ENCODE assay signal across 20 mouse cellular contexts in the genomic region with DNA sequence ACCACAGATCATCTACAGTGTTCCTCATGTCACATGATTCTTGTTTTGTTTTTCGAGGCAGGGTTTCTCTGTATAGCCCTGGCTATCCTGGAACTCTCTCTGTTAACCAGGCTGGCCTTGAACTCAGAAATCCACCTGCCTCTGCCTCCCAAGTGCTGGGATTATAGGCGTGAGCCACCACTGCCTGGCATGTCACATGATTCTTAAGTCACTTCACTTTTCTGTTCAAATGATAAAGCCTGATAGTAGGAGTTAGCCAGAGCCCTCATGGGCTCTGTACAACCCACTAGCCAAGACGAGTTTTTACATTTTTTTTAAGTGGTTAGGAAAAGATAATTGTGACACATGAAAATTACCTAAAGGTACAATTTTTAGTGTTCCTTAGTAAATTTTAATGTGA. TPM values are rescaled to one million over a fixed set of nuclear protein-coding genes. Genes with fewer than 3 reads are reported as not detected.
DNase-seq lines count a peak whose midpoint lies in the region; ATAC-seq and TF ChIP-seq lines count a peak whose summit lies in the region.
"Had no signal": no experiment of that assay in that cellular context is flagged by ENCODE, and none has a peak within 500 bp of the region (broad histone marks: within the 10 kb centered on the region; RNA-seq: fewer than 3 reads in every experiment).

No protein-coding gene starts in this region.

- peak overlapping the region in 1 of 2 experiments; percentile 0; a peak in 1 of 4 replicates for H3K4me3 ChIP-seq in MEL (ENCODE audit: control insufficient read depth in 1 of 2, insufficient read depth in 1 of 2, low read depth in 2 of 2, low read length in 2 of 2)
- H3K4me3 ChIP-seq in liver, embryonic 12.5 days, result no peak overlapping the region
- H3K4me3 ChIP-seq in midbrain, embryonic 16.5 days (ENCODE audit: low read depth, low read length), result no peak overlapping the region
- H3K4me3 ChIP-seq: heart, embryonic 12.5 days; hindbrain, embryonic 12.5 days; limb, embryonic 12.5 days had no signal

- H3K4me1 ChIP-seq in MEL (ENCODE audit: control insufficient read depth in 1 of 2, insufficient read depth in 2 of 2, low read length in 2 of 2), result peaks cover 10 to 19% of the 10 kb centered on the region in 2 experiments
- peaks cover 27% of the 10 kb centered on the region for H3K4me1 ChIP-seq in liver, embryonic 12.5 days
- H3K4me1 ChIP-seq in midbrain, embryonic 16.5 days (ENCODE audit: control insufficient read depth, insufficient read depth, low read length), result 0 out of 2 replicates have a peak, but pooled peaks cover 3% of the 10 kb centered on the region
- H3K4me1 ChIP-seq: limb, embryonic 12.5 days had no signal

- TF ChIP-seq POLR2A in MEL (IDR thresholded peaks at IDR 0.05; ENCODE audit: control insufficient read depth in 1 of 2, insufficient read depth in 1 of 2, low read depth in 1 of 2, low read length in 2 of 2, poor library complexity in 1 of 2), result no peak

- TF ChIP-seq EP300 in MEL (IDR thresholded peaks at IDR 0.05; ENCODE audit: low read depth in 1 of 2, low read length in 2 of 2), result no peak

- no peak for TF ChIP-seq RAD21 in MEL (IDR thresholded peaks at IDR 0.05; ENCODE audit: low read depth, low read length)

- no peak overlapping the region for H3K4me2 ChIP-seq in liver, embryonic 12.5 days
- no peak overlapping the region for H3K4me2 ChIP-seq in midbrain, embryonic 16.5 days (ENCODE audit: low read length)
- H3K4me2 ChIP-seq: heart, embryonic 12.5 days; hindbrain, embryonic 12.5 days; limb, embryonic 12.5 days; midbrain, embryonic 11.5 days had no signal

- H3K9me3 ChIP-seq in MEL (replicated peaks; ENCODE audit: insufficient read depth, low read length), result no peaks in the 10 kb centered on the region
- H3K9me3 ChIP-seq in liver, embryonic 12.5 days (replicated peaks), result no peaks in the 10 kb centered on the region
- no peaks in the 10 kb centered on the region for H3K9me3 ChIP-seq in midbrain, embryonic 16.5 days (replicated peaks; ENCODE audit: control insufficient read depth, low read length, poor library complexity, severe bottlenecking)
- H3K9me3 ChIP-seq: heart, embryonic 12.5 days; hindbrain, embryonic 12.5 days; limb, embryonic 12.5 days had no signal

- H3K36me3 ChIP-seq in MEL (ENCODE audit: control insufficient read depth in 1 of 2, insufficient read depth in 2 of 2, low read length in 2 of 2), result peaks cover 0 to 17% of the 10 kb centered on the region in 2 experiments; a peak in 2 of 4 replicates
- H3K36me3 ChIP-seq in liver, embryonic 12.5 days, result no peaks in the 10 kb centered on the region
- H3K36me3 ChIP-seq in midbrain, embryonic 16.5 days (ENCODE audit: control insufficient read depth, insufficient read depth, low read length), result no peaks in the 10 kb centered on the region
- H3K36me3 ChIP-seq: heart, embryonic 12.5 days; hindbrain, embryonic 12.5 days; limb, embryonic 12.5 days had no signal

- peak; percentile 56 for DNase-seq in heart, adult 11 months
- DNase-seq in heart, adult 9 months (ENCODE audit: low spot score in 2 of 2), result no peak
- DNase-seq in MEL (ENCODE audit: low read depth, low spot score), result peak; percentile 62
- DNase-seq in adrenal gland, adult 18-20 months (ENCODE audit: low spot score in 2 of 2), result no peak
- DNase-seq in cerebellum, adult 9-10 months, result no peak
- DNase-seq: cerebellum, adult 8-10 months; heart, postnatal 14 days; lung, postnatal 4 days; retina, postnatal 1 day; thymus, postnatal 25 days had no signal

- ATAC-seq in liver, embryonic 12.5 days, result peak; percentile 66; the same call in 1 of the 2 replicates
- peak; percentile 59 for ATAC-seq in megakaryocyte-erythroid progenitor cell, adult 5-6 weeks (replicated peaks; ENCODE audit: low FRiP score, low TSS enrichment, poor library complexity, severe bottlenecking)
- no peak for ATAC-seq in midbrain, embryonic 16.5 days
- ATAC-seq: CD4-positive, CD25-positive, alpha-beta regulatory T cell, adult 4 months; forebrain, embryonic 16.5 days had no signal

- 40% methylated on average over 3 of the region's 3 CpGs for WGBS in liver, embryonic 12.5 days (ENCODE audit: insufficient replicate concordance)
- WGBS in midbrain, embryonic 16.5 days, result 79% methylated on average over 3 of the region's 3 CpGs

- H3K79me2 ChIP-seq in MEL (ENCODE audit: control insufficient read depth, insufficient read depth, low read length, poor library complexity), result no peaks in the 10 kb centered on the region

- H3K27ac ChIP-seq in MEL (ENCODE audit: control insufficient read depth, low read depth, low read length), result peak overlapping the region; percentile 46
- H3K27ac ChIP-seq in liver, embryonic 12.5 days, result peak overlapping the region; percentile 73
- H3K27ac ChIP-seq in midbrain, embryonic 16.5 days (ENCODE audit: low read length), result no peak overlapping the region
- H3K27ac ChIP-seq: hindbrain, embryonic 12.5 days; limb, embryonic 12.5 days had no signal

- no peak for TF ChIP-seq CTCF in MEL (IDR thresholded peaks at IDR 0.05 in 2 of 3, conservative IDR thresholded peaks at IDR 0.05 in 1 of 3; ENCODE audit: control insufficient read depth in 1 of 3, insufficient read depth in 1 of 3, low read depth in 2 of 3, low read length in 3 of 3, poor library complexity in 1 of 3, severe bottlenecking in 1 of 3)

- peak overlapping the region; percentile 14; the same call in 1 of the 2 replicates for H3K9ac ChIP-seq in MEL (ENCODE audit: control insufficient read depth, low read depth, low read length, poor library complexity, severe bottlenecking)
- no peak overlapping the region for H3K9ac ChIP-seq in liver, embryonic 12.5 days
- H3K9ac ChIP-seq in midbrain, embryonic 16.5 days (ENCODE audit: low read depth, low read length), result no peak overlapping the region
- H3K9ac ChIP-seq: heart, embryonic 12.5 days; hindbrain, embryonic 12.5 days; limb, embryonic 12.5 days had no signal

- no peaks in the 10 kb centered on the region; a peak in 2 of 4 replicates for H3K27me3 ChIP-seq in MEL (ENCODE audit: control insufficient read depth in 1 of 2, insufficient read depth in 2 of 2, low read length in 2 of 2)
- H3K27me3 ChIP-seq in liver, embryonic 12.5 days (replicated peaks), result peaks cover 29% of the 10 kb centered on the region
- no peaks in the 10 kb centered on the region for H3K27me3 ChIP-seq in midbrain, embryonic 16.5 days (ENCODE audit: control insufficient read depth, insufficient read depth, low read depth, low read length)
- H3K27me3 ChIP-seq: heart, embryonic 12.5 days had no signal

TF ChIP-seq in MEL, 35 proteins besides CTCF, POLR2A, EP300 and RAD21:
- no peak for TF ChIP-seq CHD2 (IDR thresholded peaks at IDR 0.05; ENCODE audit: low read length)
- peak; percentile 83 for TF ChIP-seq USF1 (IDR thresholded peaks at IDR 0.05; ENCODE audit: low read depth, low read length)
- TF ChIP-seq TBP (IDR thresholded peaks at IDR 0.05; ENCODE audit: low read depth, low read length), result 0 out of 2 replicates have a peak, but pooled peaks have one; percentile 55
- peak; percentile 7; the same call in 1 of the 2 replicates for TF ChIP-seq ZNF384 (IDR thresholded peaks at IDR 0.05; ENCODE audit: low read depth, low read length)

RNA-seq across cellular contexts. Expression of gene Siah1a, which starts 12.9 kb away (rescaled TPM):
- 8.3 and 8.9 TPM in 2 replicates for total RNA-seq in MEL (2012; rRNA removed)
- 10 to 100 TPM in 1 of 2 experiments, not detected in 1; 12.2 TPM for polyA plus RNA-seq in MEL (2012; ENCODE audit: insufficient read depth in 1 of 2, insufficient read length in 2 of 2, low read depth in 1 of 2, low replicate concordance in 2 of 2, missing spikeins in 1 of 2)
- polyA plus RNA-seq in liver, embryonic 12.5 days (2016; fragmentation: Nextera tagmentation; extraction: Ambion mirVana), result 20.3 and 21.3 TPM in 2 replicates
- 17.6 and 20.8 TPM in 2 replicates for total RNA-seq in megakaryocyte-erythroid progenitor cell, adult 5-6 weeks (2014; fragmentation: Nextera tagmentation)
- 24.7 and 32.5 TPM in 2 replicates for total RNA-seq in megakaryocyte-erythroid progenitor cell, adult 5-6 weeks (2017)
- total RNA-seq in adrenal gland, adult 18-20 months (2021), result 10 to 100 TPM; 16.9 to 17.4 TPM
- polyA plus RNA-seq in midbrain, embryonic 16.5 days (2015; fragmentation: Nextera tagmentation; extraction: Ambion mirVana), result 71.9 and 79.0 TPM in 2 replicates

RNA-seq across cellular contexts. Expression of gene Gm10638, which starts 13.2 kb away (rescaled TPM):
- 0.20 and 0.23 TPM in 2 replicates for total RNA-seq in MEL (2012; rRNA removed)
- under 1 TPM in 1 of 2 experiments, not detected in 1; 0.52 TPM for polyA plus RNA-seq in MEL (2012; ENCODE audit: insufficient read depth in 1 of 2, insufficient read length in 2 of 2, low read depth in 1 of 2, low replicate concordance in 2 of 2, missing spikeins in 1 of 2)
- 1.8 and 2.8 TPM in 2 replicates for polyA plus RNA-seq in liver, embryonic 12.5 days (2016; fragmentation: Nextera tagmentation; extraction: Ambion mirVana)
- not detected in 2 replicates for total RNA-seq in megakaryocyte-erythroid progenitor cell, adult 5-6 weeks (2014; fragmentation: Nextera tagmentation)
- total RNA-seq in megakaryocyte-erythroid progenitor cell, adult 5-6 weeks (2017), result 4.9 TPM in 1 of 2 replicates, not detected in the other
- total RNA-seq in adrenal gland, adult 18-20 months (2021), result 1 to 10 TPM; 2.6 to 4.5 TPM
- polyA plus RNA-seq in midbrain, embryonic 16.5 days (2015; fragmentation: Nextera tagmentation; extraction: Ambion mirVana), result 5.5 and 6.8 TPM in 2 replicates
- total RNA-seq: monocyte, adult 5-6 weeks had no signal
- polyA plus RNA-seq: CD4-positive, CD25-positive, alpha-beta regulatory T cell, adult 4 months had no signal

Comparison
In these comparisons a context has a peak if more than half of its experiments do, and no peak if none do; other contexts are left out.
1. DNase-seq: peak in heart, adult 11 months (single experiment) and MEL (single experiment); none in heart, adult 9 months (0 of 2), adrenal gland, adult 18-20 months (0 of 2) and cerebellum, adult 9-10 months (single experiment).